Mouse (Mus musculus) CD4-positive, CD25-positive, alpha-beta regulatory T cell, adult 4 months (primary cell): ENCODE results near the gene Dop1b. TPM values are rescaled to one million over a fixed set of nuclear protein-coding genes. Genes with fewer than 3 reads are reported as not detected.
A peak's percentile ranks its signal among the peaks of the same experiment; 100 is the strongest.
"Not testable (repeated sequence)": the region's sequence is repeated elsewhere in the genome, so short reads cannot be mapped to it uniquely, and the experiment has no call there.

Source experiments
- ATAC-seq: one replicate; pipeline ENCODE4 v1.8.0; 2017
- polyA plus RNA-seq, 2 experiments: library from polyadenylated mRNA; unstranded; fragments of 100-300 nt; shearing (Covaris generic); gene quantifications; one replicate each; pipeline ENCODE4 v1.2.1; 2017

Dop1b gene
- polyA plus RNA-seq, 2 experiments from 2014 or later = 21.9 to 23.6 TPM

GRCm38 (mm10) chr16:93797841-93798492, 86.3 kb downstream of the Dop1b start:
- ATAC-seq = no peak

DNA sequence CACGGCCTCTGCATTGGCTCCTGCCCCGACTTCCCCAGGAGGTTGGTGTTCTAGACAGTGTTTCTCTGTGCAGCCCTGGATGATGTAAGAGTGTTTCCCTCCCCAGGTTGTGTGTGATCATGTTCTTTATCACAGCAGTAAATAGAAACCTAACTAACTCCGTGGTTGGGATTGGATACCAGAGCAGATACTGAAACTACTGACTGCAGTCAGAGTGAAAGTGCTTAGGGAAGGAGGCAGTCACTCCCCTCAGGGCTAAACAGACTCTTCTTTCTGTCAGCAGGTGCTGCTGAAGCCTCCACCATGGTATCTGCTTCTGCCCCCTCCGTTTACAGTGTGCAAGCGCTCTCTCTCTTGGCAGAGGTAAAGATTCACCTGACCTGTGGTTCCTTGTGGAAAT, 86.9 kb downstream of the Dop1b start:
- ATAC-seq = peak; percentile 81

GRCm38 (mm10) chr16:93799071-93799470, 87.4 kb downstream of the Dop1b start:
- no peak for ATAC-seq

DNA sequence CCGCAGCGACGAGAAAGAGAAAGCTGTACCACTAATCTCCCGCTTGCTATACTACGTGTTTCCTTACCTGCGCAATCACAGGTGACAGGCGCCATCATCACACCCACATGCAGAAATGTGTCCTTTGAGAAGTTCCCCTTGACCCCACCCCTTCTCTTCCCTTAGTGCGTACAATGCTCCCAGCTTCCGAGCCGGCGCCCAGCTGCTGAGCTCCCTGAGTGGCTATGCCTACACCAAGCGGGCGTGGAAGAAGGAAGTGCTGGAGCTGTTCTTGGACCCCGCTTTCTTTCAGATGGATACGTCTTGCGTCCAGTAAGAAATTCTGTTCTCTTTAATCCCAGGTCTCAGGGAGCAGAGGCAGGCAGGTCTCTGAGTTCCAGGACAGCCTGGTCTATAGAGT, 88.2 kb downstream of the Dop1b start:
- no peak for ATAC-seq

DNA sequence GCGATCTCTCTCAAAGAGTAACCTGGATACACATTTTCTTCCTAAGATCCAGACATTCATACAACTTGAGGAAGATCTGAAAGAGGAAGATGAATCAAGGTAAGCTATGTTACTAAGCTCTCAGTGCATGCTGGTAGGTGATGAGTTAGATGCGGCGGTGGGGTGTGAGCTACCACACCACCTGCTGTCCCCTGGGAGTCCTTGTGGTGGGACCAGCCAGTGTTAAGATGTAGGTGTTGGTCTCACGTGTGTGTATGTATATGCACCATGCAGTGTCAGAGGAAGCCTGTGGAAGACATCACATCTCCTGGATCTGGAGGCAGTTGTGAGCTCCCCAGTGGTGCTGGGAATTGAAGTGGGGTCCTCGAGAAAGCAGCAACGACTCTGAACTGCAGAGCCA, 95.5 kb downstream of the Dop1b start:
- no peak for ATAC-seq

DNA sequence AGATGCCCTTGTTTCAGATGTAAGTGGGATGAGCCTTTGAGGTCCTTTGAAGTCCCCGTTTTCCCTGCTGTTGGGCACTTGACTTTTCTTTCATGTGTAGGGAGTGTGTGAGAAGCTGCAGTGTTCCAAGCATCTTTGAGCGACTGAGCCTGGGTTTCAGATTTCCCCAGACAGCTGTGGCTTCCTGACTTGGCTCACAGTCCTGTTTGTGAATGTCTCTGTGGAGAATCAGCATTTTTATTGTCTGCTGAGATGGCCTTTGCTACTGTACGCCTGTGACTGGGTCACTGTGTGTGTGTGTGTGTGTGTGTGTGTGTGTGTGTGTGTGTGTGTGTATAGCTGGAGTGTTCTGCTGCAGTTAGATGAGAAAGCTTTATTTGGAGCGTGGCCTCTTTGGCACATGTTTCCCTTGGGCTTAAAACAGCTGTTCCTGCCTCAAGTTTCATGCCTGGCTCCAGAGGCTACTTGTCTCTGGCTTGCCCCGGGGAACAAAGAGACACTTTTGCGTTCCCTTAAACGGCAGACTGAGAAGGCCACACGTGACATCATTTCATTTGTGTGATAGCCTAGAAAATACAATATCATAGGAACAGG, 96.4 kb downstream of the Dop1b start:
- ATAC-seq = no peak

GRCm38 (mm10) chr16:93815856-93816736, 104.4 kb downstream of the Dop1b start:
- ATAC-seq = peak; percentile 95

GRCm38 (mm10) chr16:93816861-93817260, 105.2 kb downstream of the Dop1b start:
- no peak for ATAC-seq

- ATAC-seq = no peak
Observed at GRCm38 (mm10) chr16:93817371-93817770, 105.7 kb downstream of the Dop1b start.

DNA sequence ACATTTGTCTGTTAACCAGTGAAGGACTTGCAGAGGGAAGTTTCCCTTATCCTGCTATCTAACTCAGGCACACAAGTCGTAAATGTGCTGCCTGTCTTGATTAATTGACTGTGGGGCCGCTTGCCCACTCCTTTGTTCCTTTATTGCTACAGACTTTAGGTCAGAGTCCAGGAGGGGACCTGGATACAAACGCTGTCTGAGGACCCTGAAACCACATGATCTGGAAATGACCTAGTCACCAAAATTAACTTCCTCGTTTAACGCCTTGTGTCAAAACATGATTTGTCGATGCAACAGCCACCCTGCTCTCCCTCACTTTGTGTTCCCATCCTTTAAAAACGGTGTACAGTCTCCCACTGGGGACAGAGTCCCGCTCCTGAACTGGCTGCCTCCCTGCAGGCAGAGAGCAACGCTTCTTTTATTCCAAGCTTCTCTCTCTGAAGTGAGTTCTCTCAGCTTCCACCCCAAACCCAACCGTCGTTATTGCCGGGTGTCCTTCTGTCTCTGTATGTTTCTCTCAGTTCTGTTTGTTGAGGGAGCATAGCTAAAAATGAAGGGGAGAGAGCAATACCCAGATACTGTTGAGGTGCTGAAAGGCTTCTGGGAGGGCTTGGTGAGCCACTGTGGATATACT, 107.1 kb downstream of the Dop1b start:
- ATAC-seq = no peak

GRCm38 (mm10) chr16:93819325-93819696, 107.6 kb downstream of the Dop1b start:
- ATAC-seq = no peak

DNA sequence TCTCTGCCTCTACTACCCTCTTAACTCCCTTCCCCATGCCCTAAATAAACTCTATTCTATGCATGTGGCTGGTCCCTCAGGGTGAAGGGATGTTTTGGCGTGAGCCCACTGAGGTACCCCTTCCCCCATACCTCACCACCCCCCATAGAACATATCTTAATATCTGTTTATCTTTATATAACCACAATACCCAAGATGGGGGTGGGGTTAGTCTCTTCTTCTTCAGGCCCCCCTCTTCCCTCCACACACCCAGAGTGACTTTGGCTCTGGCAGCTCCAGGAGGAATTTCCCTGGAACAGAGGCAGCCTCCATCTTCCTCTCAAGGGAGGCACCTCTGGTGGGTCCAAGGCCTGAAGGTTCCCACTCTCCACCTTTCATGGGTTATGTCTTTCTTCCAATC, 108.3 kb downstream of the Dop1b start:
- ATAC-seq = no peak

GRCm38 (mm10) chr16:93821706-93822105, 110.0 kb downstream of the Dop1b start:
- no peak for ATAC-seq

GRCm38 (mm10) chr16:93822433-93823225, 110.9 kb downstream of the Dop1b start:
- ATAC-seq = not testable (repeated sequence)

DNA sequence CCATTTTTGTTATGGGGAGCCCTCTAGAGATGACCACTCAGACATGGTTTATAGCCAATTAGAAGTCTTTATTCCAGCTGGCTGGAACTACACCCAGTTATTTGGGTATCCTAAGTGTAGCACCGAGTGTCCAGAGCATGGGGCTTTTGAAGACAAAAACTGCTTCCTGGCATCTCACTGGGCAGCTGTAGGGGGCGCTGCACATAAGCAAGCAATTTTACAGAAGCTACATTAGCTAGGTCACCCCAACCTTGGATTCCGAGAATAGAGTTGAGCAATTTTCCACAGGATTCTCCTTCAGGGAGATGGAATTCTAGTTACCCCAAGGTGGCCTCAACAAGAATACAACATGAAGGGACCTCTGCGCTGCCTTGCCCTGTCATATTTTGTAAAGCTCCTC, 113.1 kb downstream of the Dop1b start:
- ATAC-seq = no peak

DNA sequence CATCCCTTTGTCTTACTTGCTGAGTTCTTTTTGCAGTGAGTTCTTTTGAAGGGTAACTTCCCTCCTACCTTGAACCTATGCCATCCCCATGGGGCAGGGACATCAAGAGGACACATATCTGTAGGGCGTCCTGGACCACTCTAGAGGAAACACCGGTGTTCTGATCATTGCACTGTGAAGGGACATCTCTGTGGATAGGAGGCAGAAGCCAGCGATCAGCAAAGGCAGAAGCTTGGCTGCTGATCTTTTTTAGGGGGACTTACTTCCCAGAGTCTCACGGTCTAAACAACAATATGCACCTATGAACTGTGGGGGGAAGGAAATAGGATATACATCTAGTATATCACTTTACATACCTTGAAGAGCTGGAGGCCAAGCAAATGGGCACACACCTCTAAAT, 113.8 kb downstream of the Dop1b start:
- no peak for ATAC-seq

DNA sequence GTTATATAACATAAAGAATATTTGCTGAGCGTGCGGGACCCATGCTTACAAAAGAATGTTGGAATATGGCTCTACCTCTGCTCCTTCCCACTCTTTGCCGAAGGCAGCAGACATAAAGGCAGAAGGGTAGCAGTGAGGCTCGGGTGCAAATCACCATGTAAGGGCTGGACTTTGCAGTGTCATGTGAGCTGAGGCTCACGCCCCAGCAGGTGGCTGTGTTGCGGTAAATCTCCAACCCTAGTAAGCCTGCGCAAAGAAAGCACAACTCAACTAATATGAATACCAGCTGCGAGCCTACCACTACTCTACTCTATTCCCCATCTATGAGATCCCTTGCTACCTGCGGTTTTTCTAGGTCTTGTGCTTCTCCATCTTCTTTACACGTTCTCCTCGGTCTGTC, 114.3 kb downstream of the Dop1b start:
- no peak for ATAC-seq

- ATAC-seq = not testable (repeated sequence)
Observed at GRCm38 (mm10) chr16:93826478-93826877, 114.8 kb downstream of the Dop1b start.

DNA sequence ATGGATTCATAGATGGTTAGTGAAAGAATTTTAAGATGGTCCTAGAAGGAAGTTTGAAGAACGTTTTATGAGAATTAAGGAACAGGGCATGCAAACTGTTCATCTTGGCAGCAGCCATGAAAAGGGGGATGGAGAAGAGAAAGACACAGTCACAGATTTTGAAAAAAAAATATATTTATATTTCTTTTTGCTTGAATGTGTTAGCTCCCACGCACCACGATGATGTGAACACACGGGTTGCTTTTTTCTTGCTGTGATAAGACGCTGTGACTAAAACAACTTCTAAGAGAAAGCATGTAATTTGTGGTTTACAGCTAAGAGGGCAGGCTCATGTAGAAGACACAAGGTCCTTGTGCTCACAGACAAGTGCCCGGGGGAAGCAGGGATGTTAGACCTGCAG, 115.2 kb downstream of the Dop1b start:
- no peak for ATAC-seq

- ATAC-seq = no peak
Observed at GRCm38 (mm10) chr16:93829526-93829925, 117.8 kb downstream of the Dop1b start.

DNA sequence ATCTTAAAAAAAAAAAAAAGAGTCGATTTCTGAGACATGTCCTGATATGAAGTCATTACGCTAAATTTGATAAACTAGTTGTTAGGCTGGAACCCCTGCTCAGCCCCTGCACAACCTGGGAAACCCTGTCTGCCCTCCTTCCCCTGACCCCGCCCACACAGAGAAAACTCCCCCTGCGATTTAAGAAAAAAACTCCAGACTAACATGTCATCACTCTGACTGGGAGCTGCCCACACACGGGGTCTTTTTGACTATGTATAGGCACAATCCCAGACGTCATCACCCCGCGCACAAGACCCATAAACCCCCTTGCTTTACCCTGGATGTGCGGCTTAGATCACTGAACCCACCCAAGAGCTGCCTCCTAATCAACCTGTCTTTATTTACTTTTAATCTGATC, 118.4 kb downstream of the Dop1b start:
- no peak for ATAC-seq

GRCm38 (mm10) chr16:93830916-93831315, 119.2 kb downstream of the Dop1b start:
- no peak for ATAC-seq
